Mouse (Mus musculus) heart, embryonic 11.5 days (tissue): ENCODE measurements around the gene Adgrl3. TPM values are rescaled to one million over a fixed set of nuclear protein-coding genes. Genes with fewer than 3 reads are reported as not detected.

Experiments used
- ATAC-seq: fragments of 200-750 bp; cut with Nextera tagmentation; replicated peaks from 2 replicates; pipeline ENCODE4 v1.8.0; 2017; ENCODE audit warnings: moderate library complexity; ENCODE audit not compliant: insufficient number of reproducible peaks, low FRiP score, low TSS enrichment
- H3K27ac ChIP-seq: fragments of 300-500 bp; sonication (generic); 2 replicates; pipeline ENCODE4 v1.5.1; 2014; ENCODE audit warnings: mild to moderate bottlenecking, low read depth, low read length
- H3K27me3 ChIP-seq: fragments of 300-500 bp; sonication (generic); 2 replicates; pipeline ENCODE4 v1.6.1; 2014; ENCODE audit warnings: mild to moderate bottlenecking, low read length, mixed read lengths; ENCODE audit not compliant: control insufficient read depth, insufficient read depth
- H3K36me3 ChIP-seq: fragments of 300-500 bp; sonication (generic); 2 replicates; pipeline ENCODE4 v1.6.1; 2014; ENCODE audit warnings: mild to moderate bottlenecking, low read length, moderate library complexity, mixed read lengths; ENCODE audit not compliant: control insufficient read depth, insufficient read depth
- H3K4me1 ChIP-seq: fragments of 300-500 bp; sonication (generic); 2 replicates; pipeline ENCODE4 v1.6.1; 2014; ENCODE audit warnings: low read length; ENCODE audit not compliant: control insufficient read depth, insufficient read depth
- H3K4me2 ChIP-seq: fragments of 300-500 bp; sonication (generic); 2 replicates; pipeline ENCODE4 v1.6.1; 2014; ENCODE audit warnings: mild to moderate bottlenecking, moderate library complexity
- H3K4me3 ChIP-seq: fragments of 300-500 bp; sonication (generic); 2 replicates; pipeline ENCODE4 v1.5.1; 2014; ENCODE audit warnings: low read depth, low read length
- H3K9ac ChIP-seq: fragments of 300-500 bp; sonication (generic); 2 replicates; pipeline ENCODE4 v1.6.1; 2014; ENCODE audit warnings: mild to moderate bottlenecking, low read depth, low read length, moderate library complexity
- H3K9me3 ChIP-seq: fragments of 300-500 bp; sonication (generic); replicated peaks from 2 replicates; pipeline ENCODE4 v1.6.1; 2016; ENCODE audit warnings: low read length; ENCODE audit not compliant: control insufficient read depth
- WGBS: fragments of 180-500 bp; shearing (Covaris S2); extraction: QIAGEN DNeasy Blood & Tissue Kit; methylation state at CpG from one replicate; pipeline ENCODE4 v1.1.7; 2014; ENCODE audit not compliant: insufficient replicate concordance; 5-methylcytosine and 5-hydroxymethylcytosine counted together
- polyA plus RNA-seq: library from polyadenylated mRNA; unstranded; fragments of >200 nt; fragmentation: Nextera tagmentation; extraction: Ambion mirVana; gene quantifications from 2 replicates; pipeline ENCODE4 v1.2.1, GENCODE M21; 2014

Gene Adgrl3
- polyA plus RNA-seq, 1 experiment from 2014 or later: 9.9 TPM

GRCm38 (mm10) chr5:81023923-81024715 lies 4.2 kb downstream of the Adgrl3 start:
- ATAC-seq: no peak
- no peak overlapping the region for H3K27ac ChIP-seq
- H3K4me3 ChIP-seq: no peak overlapping the region
- H3K27me3 ChIP-seq: peaks cover 5% of the 10 kb centered on the region; the same call in 1 of the 2 replicates
- H3K4me2 ChIP-seq: peak overlapping the region; percentile 52
- no peaks in the 10 kb centered on the region for H3K9me3 ChIP-seq
- WGBS: 26% methylated on average over 17 of the region's 17 CpGs
- H3K9ac ChIP-seq: 0 out of 2 replicates have a peak overlapping the region, but pooled peaks have one; percentile 3
- no peaks in the 10 kb centered on the region for H3K36me3 ChIP-seq
- H3K4me1 ChIP-seq: peaks cover 12% of the 10 kb centered on the region

- no peak overlapping the region for H3K27ac ChIP-seq
- H3K4me2 ChIP-seq: no peak overlapping the region
- no peaks in the 10 kb centered on the region for H3K36me3 ChIP-seq
- H3K4me1 ChIP-seq: peaks cover 8% of the 10 kb centered on the region; the same call in 1 of the 2 replicates
- no peaks in the 10 kb centered on the region for H3K9me3 ChIP-seq
- 32% methylated on average over 2 of the region's 2 CpGs for WGBS
- H3K4me3 ChIP-seq: no peak overlapping the region
- ATAC-seq: no peak
- peaks cover 2% of the 10 kb centered on the region; the same call in 1 of the 2 replicates for H3K27me3 ChIP-seq
- H3K9ac ChIP-seq: no peak overlapping the region
These were observed 8.9 kb downstream of the Adgrl3 start for GRCm38 (mm10) chr5:81028875-81029274.

GRCm38 (mm10) chr5:81037091-81037490 lies 17.2 kb downstream of the Adgrl3 start:
- H3K4me1 ChIP-seq: no peaks in the 10 kb centered on the region; the same call in 1 of the 2 replicates
- no peak overlapping the region for H3K4me3 ChIP-seq
- H3K27ac ChIP-seq: no peak overlapping the region
- no peak for ATAC-seq
- no peaks in the 10 kb centered on the region for H3K36me3 ChIP-seq
- H3K9ac ChIP-seq: no peak overlapping the region
- no peaks in the 10 kb centered on the region for H3K9me3 ChIP-seq
- H3K4me2 ChIP-seq: no peak overlapping the region
- H3K27me3 ChIP-seq: no peaks in the 10 kb centered on the region

GRCm38 (mm10) chr5:81043875-81044274 lies 23.9 kb downstream of the Adgrl3 start:
- Histone ChIP-seq H3K36me3 (no peaks in the 10 kb centered on the region), H3K27ac (no peak overlapping the region), H3K4me2 (no peak overlapping the region), H3K9ac (no peak overlapping the region), H3K4me1 (no peaks in the 10 kb centered on the region; the same call in 1 of the 2 replicates), H3K4me3 (no peak overlapping the region), H3K9me3 (no peaks in the 10 kb centered on the region), H3K27me3 (no peaks in the 10 kb centered on the region)
- no peak for ATAC-seq

GRCm38 (mm10) chr5:81046128-81046527 lies 26.2 kb downstream of the Adgrl3 start:
- ATAC-seq: no peak
- no peaks in the 10 kb centered on the region for H3K36me3 ChIP-seq
- H3K9ac ChIP-seq: no peak overlapping the region

GRCm38 (mm10) chr5:81054628-81055027 lies 34.7 kb downstream of the Adgrl3 start:
- Histone ChIP-seq H3K27ac (no peak overlapping the region), H3K4me3 (no peak overlapping the region), H3K4me1 (no peaks in the 10 kb centered on the region), H3K4me2 (no peak overlapping the region), H3K9me3 (no peaks in the 10 kb centered on the region), H3K36me3 (no peaks in the 10 kb centered on the region), H3K9ac (no peak overlapping the region), H3K27me3 (no peaks in the 10 kb centered on the region)
- 86% methylated on average over 4 of the region's 4 CpGs for WGBS
- no peak for ATAC-seq

More at GRCm38 (mm10) chr5:81046128-81046527, 26.2 kb downstream of the Adgrl3 start:
- Histone ChIP-seq H3K4me2 (no peak overlapping the region), H3K4me1 (no peaks in the 10 kb centered on the region), H3K27me3 (no peaks in the 10 kb centered on the region), H3K4me3 (no peak overlapping the region), H3K9me3 (no peaks in the 10 kb centered on the region), H3K27ac (no peak overlapping the region)
- 76% methylated on average over 4 of the region's 4 CpGs for WGBS

GRCm38 (mm10) chr5:81055253-81055652 lies 35.3 kb downstream of the Adgrl3 start:
- H3K9ac ChIP-seq: no peak overlapping the region
- H3K4me2 ChIP-seq: no peak overlapping the region
- WGBS: 78% methylated on average over 2 of the region's 2 CpGs
- H3K27me3 ChIP-seq: no peaks in the 10 kb centered on the region
- H3K9me3 ChIP-seq: no peaks in the 10 kb centered on the region
- H3K4me1 ChIP-seq: no peaks in the 10 kb centered on the region
- no peak overlapping the region for H3K4me3 ChIP-seq
- no peak for ATAC-seq
- no peaks in the 10 kb centered on the region for H3K36me3 ChIP-seq
- H3K27ac ChIP-seq: no peak overlapping the region

- H3K36me3 ChIP-seq: no peaks in the 10 kb centered on the region
- H3K9me3 ChIP-seq: no peaks in the 10 kb centered on the region
- no peaks in the 10 kb centered on the region for H3K27me3 ChIP-seq
- WGBS: 68% methylated on average over 2 of the region's 2 CpGs
- H3K4me2 ChIP-seq: no peak overlapping the region
- ATAC-seq: no peak
- no peak overlapping the region for H3K27ac ChIP-seq
- H3K9ac ChIP-seq: no peak overlapping the region
- no peak overlapping the region for H3K4me3 ChIP-seq
- H3K4me1 ChIP-seq: no peaks in the 10 kb centered on the region
These were observed 38.2 kb downstream of the Adgrl3 start for GRCm38 (mm10) chr5:81058122-81058521.

GRCm38 (mm10) chr5:81060950-81061349 lies 41.0 kb downstream of the Adgrl3 start:
- no peaks in the 10 kb centered on the region for H3K36me3 ChIP-seq
- no peak overlapping the region for H3K27ac ChIP-seq
- WGBS: 70% methylated on average over 2 of the region's 2 CpGs
- no peak overlapping the region for H3K4me3 ChIP-seq
- H3K27me3 ChIP-seq: no peaks in the 10 kb centered on the region
- no peak overlapping the region for H3K4me2 ChIP-seq
- H3K9ac ChIP-seq: no peak overlapping the region
- no peaks in the 10 kb centered on the region for H3K9me3 ChIP-seq
- no peak for ATAC-seq
- H3K4me1 ChIP-seq: no peaks in the 10 kb centered on the region
